Mouse (Mus musculus) liver, postnatal 0 days (tissue): ENCODE measurements around the gene Spry2.

Source experiments
- CTCF ChIP-seq: sonication (generic); IDR thresholded peaks from 2 replicates; pipeline ENCODE4 v1.5.1; 2016; ENCODE audit warnings: antibody characterized with exemption, low read depth
- EP300 ChIP-seq: IDR thresholded peaks from 2 replicates; pipeline ENCODE4 v1.6.1; 2016; ENCODE audit warnings: antibody characterized with exemption, low read depth, mild to moderate bottlenecking

DNA sequence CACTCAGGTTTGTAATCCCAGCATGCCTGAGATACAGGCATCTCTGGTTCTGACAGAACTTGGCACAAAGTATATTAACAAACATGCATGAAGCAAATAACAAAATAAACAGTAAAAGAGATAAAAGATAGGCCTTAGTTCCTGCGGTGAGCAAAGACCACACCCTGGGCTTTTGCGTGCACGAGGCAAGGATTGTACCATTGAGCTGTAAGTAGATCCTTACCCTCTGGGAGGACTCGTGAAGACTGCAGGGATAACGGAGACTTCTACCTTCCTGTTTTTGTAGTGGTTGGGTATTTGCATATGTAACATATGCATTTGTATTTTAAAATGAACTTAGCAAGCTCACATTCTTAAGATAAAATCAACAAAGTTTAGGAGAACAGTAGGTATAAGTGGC, 37.7 kb downstream of the Spry2 start:
- no peak for TF ChIP-seq CTCF
- no peak for TF ChIP-seq EP300
